Mouse (Mus musculus): ENCODE results near the gene Foxd4. TPM values are rescaled to one million over a fixed set of nuclear protein-coding genes. Genes with fewer than 3 reads are reported as not detected.

Gene Foxd4
- polyA plus RNA-seq, 1 experiment from 2014 or later, result 0.21 TPM

DNA sequence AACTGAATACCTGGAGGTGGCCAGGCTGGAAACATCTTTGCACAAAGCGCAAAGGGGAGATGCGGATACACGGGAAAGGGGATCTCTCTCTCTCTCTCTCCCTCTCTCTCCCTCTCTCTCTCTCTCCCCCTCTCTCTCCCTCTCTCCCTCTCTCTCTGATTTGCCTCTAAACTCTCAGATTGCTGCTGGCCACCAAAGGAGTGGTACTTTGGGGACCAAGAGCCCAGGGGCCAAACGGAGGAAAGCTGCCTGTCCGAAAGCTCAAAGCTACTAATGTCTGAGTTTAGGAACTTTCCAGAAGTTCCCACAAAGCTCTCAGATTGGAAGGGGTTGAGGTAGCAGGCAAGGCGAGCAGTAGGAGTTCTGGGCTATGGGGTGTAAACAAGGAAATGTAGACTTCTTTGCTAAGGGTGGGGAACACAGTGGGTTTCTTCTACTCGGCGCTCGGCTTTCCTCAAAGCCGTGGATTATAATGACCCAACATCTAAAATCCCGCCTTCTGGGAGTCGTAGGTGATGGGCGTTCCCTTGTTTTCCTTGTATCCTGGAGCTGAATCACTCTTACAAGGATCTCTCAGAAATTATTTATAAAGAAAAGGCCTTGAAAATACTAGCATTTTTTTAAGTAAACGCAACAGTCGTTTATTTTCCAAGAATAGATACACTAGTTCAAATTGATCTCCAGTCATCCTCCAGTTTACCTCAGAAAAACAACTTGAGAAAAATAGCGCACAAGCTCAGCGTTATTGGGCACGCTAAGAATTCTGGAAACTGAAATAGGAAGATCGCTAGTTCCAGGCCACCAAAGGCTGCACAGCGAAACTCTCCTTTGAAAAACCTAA is 2.9 kb downstream of the Foxd4 start:
- 5% methylated on average over 20 of the region's 20 CpGs for WGBS (ENCODE audit: insufficient replicate concordance)
- Histone ChIP-seq H3K27me3 (ENCODE audit: insufficient read depth, low read length) (peaks cover 77% of the 10 kb centered on the region), H3K4me2 (ENCODE audit: low read depth, low read length) (no peak overlapping the region), H3K9me3 (ENCODE audit: low read length) (no peaks in the 10 kb centered on the region), H3K4me1 (ENCODE audit: insufficient read depth) (peaks cover 4% of the 10 kb centered on the region; the same call in 1 of the 2 replicates), H3K9ac (replicated peaks) (no peak overlapping the region), H3K4me3 (ENCODE audit: low read depth, low read length) (no peak overlapping the region), H3K27ac (ENCODE audit: low read depth) (no peak overlapping the region), H3K36me3 (replicated peaks; ENCODE audit: insufficient read depth, low read length) (no peaks in the 10 kb centered on the region)
- ATAC-seq, result no peak
- TF ChIP-seq CTCF (IDR thresholded peaks at IDR 0.05; ENCODE audit: low read depth) (no peak), EP300 (IDR thresholded peaks at IDR 0.05; ENCODE audit: low read depth) (no peak)
- no peak for DNase-seq

DNA sequence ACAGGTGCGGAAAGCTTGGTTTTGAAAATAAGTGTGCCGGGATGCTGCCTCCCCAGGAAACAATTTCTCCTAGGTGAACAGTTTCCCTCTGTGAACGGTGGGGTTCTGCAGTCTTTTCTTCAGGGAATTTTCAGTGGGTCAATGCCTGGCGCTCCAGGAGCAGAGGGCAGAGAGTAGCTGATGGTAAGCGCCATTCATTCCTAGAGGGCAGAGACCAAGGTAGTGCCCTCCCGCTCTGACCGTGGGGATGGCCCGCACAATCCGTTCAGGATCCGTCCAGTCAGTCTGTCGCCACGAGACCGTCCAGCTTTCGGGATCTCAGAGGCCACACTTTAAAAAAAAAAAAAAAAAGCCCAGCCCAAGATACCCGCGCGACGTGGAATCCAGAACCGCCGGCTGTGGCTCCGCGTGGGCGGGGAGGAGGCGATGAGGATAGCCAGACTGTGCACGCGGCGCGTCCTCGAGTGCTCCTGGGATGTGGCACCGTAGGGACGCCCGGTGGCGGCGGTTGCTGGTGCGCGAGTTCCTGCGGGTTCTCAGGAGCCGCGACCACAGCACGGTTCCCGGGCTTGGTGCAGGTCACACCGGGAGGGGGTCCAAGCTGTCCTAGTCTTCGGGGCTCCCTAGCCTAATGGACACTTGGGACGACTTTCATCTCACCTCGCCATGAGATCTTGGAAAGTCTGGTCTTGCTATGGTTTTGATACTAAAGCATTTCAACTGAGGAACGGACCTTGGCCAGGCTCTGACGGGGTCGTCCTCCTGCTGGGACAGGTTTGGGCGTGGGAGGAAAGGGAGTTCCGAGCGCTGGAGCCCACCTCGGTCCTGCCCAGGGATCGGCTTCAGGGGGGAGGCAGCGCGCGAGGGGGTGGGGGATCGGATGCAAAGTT is 3.7 kb downstream of the Foxd4 start:
- 4% methylated on average over 51 of the region's 57 CpGs for WGBS (ENCODE audit: insufficient replicate concordance)
- no peak for DNase-seq
- no peak for ATAC-seq
- H3K4me3 ChIP-seq (ENCODE audit: low read depth, low read length), result peak overlapping the region; percentile 24; the same call in 1 of the 2 replicates
- H3K36me3 ChIP-seq (replicated peaks; ENCODE audit: insufficient read depth, low read length), result no peaks in the 10 kb centered on the region
- H3K27me3 ChIP-seq (ENCODE audit: insufficient read depth, low read length), result peaks cover 72% of the 10 kb centered on the region
- no peak overlapping the region for H3K9ac ChIP-seq (replicated peaks)
- no peak for TF ChIP-seq EP300 (IDR thresholded peaks at IDR 0.05; ENCODE audit: low read depth)
- TF ChIP-seq CTCF (IDR thresholded peaks at IDR 0.05; ENCODE audit: low read depth), result no peak
- H3K4me1 ChIP-seq (ENCODE audit: insufficient read depth), result peaks cover 4% of the 10 kb centered on the region; the same call in 1 of the 2 replicates
- no peak overlapping the region for H3K27ac ChIP-seq (ENCODE audit: low read depth)
- no peaks in the 10 kb centered on the region for H3K9me3 ChIP-seq (ENCODE audit: low read length)
- 0 out of 2 replicates have a peak overlapping the region, but pooled peaks have one; percentile 9 for H3K4me2 ChIP-seq (ENCODE audit: low read depth, low read length)

DNA sequence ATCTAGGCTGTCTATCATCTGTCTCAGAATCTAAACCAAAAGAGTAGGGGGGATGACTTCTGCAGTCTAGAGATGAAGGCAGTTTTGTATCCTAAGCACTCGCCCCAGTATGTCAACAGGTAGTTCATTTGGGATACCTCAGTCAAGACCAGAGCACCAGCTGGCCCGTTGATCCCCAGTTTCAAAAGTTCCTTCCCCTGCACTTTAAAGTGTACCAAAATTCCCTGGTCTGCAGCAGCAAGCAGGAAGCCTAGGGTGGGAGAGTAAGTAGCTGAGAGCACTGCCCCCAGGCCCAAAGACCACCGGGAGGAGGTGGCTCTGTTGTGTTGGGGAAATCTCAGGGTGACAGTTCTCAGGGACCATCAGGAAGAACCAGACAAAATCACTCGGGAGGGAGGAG is 4.5 kb downstream of the Foxd4 start:
- 23% methylated on average over 4 of the region's 4 CpGs for WGBS (ENCODE audit: insufficient replicate concordance)
- Histone ChIP-seq H3K9me3 (ENCODE audit: low read length) (no peaks in the 10 kb centered on the region), H3K36me3 (replicated peaks; ENCODE audit: insufficient read depth, low read length) (no peaks in the 10 kb centered on the region), H3K27me3 (ENCODE audit: insufficient read depth, low read length) (peaks cover 65% of the 10 kb centered on the region), H3K4me2 (ENCODE audit: low read depth, low read length) (no peak overlapping the region), H3K4me3 (ENCODE audit: low read depth, low read length) (no peak overlapping the region), H3K9ac (replicated peaks) (no peak overlapping the region), H3K27ac (ENCODE audit: low read depth) (no peak overlapping the region), H3K4me1 (ENCODE audit: insufficient read depth) (peaks cover 4% of the 10 kb centered on the region; the same call in 1 of the 2 replicates)
- no peak for TF ChIP-seq EP300 (IDR thresholded peaks at IDR 0.05; ENCODE audit: low read depth)
- no peak for TF ChIP-seq CTCF (IDR thresholded peaks at IDR 0.05; ENCODE audit: low read depth)
- ATAC-seq (no peak), DNase-seq (no peak)

DNA sequence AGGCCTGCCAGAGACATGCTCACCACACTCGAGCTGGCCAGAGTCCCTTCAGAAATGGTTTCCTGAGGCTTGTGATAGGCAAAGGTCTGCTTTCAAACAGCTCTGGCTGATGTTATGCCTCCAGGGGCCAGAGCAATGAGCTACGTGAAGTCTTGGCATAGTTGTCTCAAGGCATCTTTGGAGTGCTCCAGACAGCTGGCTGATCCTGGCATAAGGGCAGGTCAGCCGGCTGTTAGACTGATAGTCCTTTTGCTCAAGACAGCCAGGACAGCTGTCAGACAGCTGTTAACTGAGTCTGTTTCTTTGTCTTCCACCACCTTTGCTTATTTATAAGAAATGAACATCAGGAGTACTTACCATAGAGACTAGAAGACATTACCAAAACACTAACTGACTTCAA is 14.1 kb downstream of the Foxd4 start:
- no peak overlapping the region for H3K27ac ChIP-seq (ENCODE audit: low read depth)
- 80% methylated on average over 3 of the region's 3 CpGs for WGBS (ENCODE audit: insufficient replicate concordance)

DNA sequence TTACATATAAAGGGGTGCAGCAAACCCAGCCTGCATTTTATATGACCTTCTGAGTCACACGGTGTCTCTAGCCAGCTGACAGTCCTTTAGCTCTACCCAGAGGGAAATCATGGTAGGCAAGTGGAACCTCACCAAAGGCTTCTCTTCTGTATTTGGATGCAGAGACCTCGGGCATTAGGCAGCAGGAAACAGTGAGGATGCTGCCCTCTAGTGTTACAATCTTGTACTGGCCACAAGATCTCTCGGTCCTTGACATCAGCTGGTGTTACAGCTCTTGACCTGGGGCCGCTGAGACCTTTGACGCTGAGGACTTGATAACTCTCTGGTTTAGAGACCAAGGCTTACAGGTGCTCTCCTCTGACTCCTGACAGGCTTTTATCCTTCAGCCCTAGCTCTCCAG is 15.5 kb downstream of the Foxd4 start:
- H3K27me3 ChIP-seq (ENCODE audit: insufficient read depth, low read length), result no peaks in the 10 kb centered on the region
- H3K4me3 ChIP-seq (ENCODE audit: low read depth, low read length), result no peak overlapping the region
- DNase-seq (peak; percentile 55), ATAC-seq (no peak)
- no peaks in the 10 kb centered on the region for H3K36me3 ChIP-seq (replicated peaks; ENCODE audit: insufficient read depth, low read length)
- TF ChIP-seq EP300 (IDR thresholded peaks at IDR 0.05; ENCODE audit: low read depth) (no peak), CTCF (IDR thresholded peaks at IDR 0.05; ENCODE audit: low read depth) (peak; percentile 87)
- 13% methylated on average over 5 of the region's 5 CpGs for WGBS (ENCODE audit: insufficient replicate concordance)
- no peak overlapping the region for H3K27ac ChIP-seq (ENCODE audit: low read depth)
- no peaks in the 10 kb centered on the region for H3K9me3 ChIP-seq (ENCODE audit: low read length)
- H3K4me1 ChIP-seq (ENCODE audit: insufficient read depth), result no peaks in the 10 kb centered on the region
- no peak overlapping the region for H3K4me2 ChIP-seq (ENCODE audit: low read depth, low read length)
- H3K9ac ChIP-seq (replicated peaks), result no peak overlapping the region

More for the DNA sequence above, 14.1 kb downstream of the Foxd4 start:
- H3K4me2 ChIP-seq (ENCODE audit: low read depth, low read length), result no peak overlapping the region
- no peak for TF ChIP-seq CTCF (IDR thresholded peaks at IDR 0.05; ENCODE audit: low read depth)
- no peak for TF ChIP-seq EP300 (IDR thresholded peaks at IDR 0.05; ENCODE audit: low read depth)
- no peak overlapping the region for H3K4me3 ChIP-seq (ENCODE audit: low read depth, low read length)
- H3K9me3 ChIP-seq (ENCODE audit: low read length), result no peaks in the 10 kb centered on the region
- no peaks in the 10 kb centered on the region for H3K36me3 ChIP-seq (replicated peaks; ENCODE audit: insufficient read depth, low read length)
- no peak for DNase-seq
- no peak for ATAC-seq
- no peaks in the 10 kb centered on the region for H3K4me1 ChIP-seq (ENCODE audit: insufficient read depth)
- H3K27me3 ChIP-seq (ENCODE audit: insufficient read depth, low read length), result no peaks in the 10 kb centered on the region
- no peak overlapping the region for H3K9ac ChIP-seq (replicated peaks)

DNA sequence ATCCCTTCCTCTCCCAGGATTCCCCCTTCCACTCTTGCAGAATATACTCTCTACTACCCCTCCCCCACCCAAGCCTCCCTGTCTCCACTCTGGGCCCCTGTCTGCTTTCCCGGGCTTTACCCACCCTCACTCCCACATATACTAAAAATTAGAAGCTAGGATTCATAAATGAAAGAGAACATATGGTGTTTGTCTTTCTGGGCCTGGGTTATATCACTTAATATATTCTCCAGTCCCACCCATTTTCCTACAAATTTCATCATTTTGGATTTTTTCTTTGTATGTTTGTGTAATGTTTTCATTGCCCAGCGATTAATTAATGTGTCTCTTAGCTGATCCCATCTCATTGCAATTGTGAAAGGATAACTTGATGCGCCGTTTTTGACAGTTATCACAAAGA is 19.8 kb downstream of the Foxd4 start:
- no peak overlapping the region for H3K9ac ChIP-seq (replicated peaks)
- no peak overlapping the region for H3K4me2 ChIP-seq (ENCODE audit: low read depth, low read length)
- 66% methylated on average over 4 of the region's 4 CpGs for WGBS (ENCODE audit: insufficient replicate concordance)
- DNase-seq (no peak), ATAC-seq (no peak)
- no peaks in the 10 kb centered on the region for H3K4me1 ChIP-seq (ENCODE audit: insufficient read depth)
- H3K27me3 ChIP-seq (ENCODE audit: insufficient read depth, low read length), result no peaks in the 10 kb centered on the region
- no peak overlapping the region for H3K4me3 ChIP-seq (ENCODE audit: low read depth, low read length)
- no peaks in the 10 kb centered on the region for H3K9me3 ChIP-seq (ENCODE audit: low read length)
- no peak overlapping the region for H3K27ac ChIP-seq (ENCODE audit: low read depth)
- H3K36me3 ChIP-seq (replicated peaks; ENCODE audit: insufficient read depth, low read length), result no peaks in the 10 kb centered on the region
- TF ChIP-seq EP300 (IDR thresholded peaks at IDR 0.05; ENCODE audit: low read depth) (no peak), CTCF (IDR thresholded peaks at IDR 0.05; ENCODE audit: low read depth) (no peak)

All from liver, postnatal 0 days (tissue).